Mouse (Mus musculus): Measurements from ENCODE around the gene Gnb3.
"Not testable (repeated sequence)": the region's sequence is repeated elsewhere in the genome, so short reads cannot be mapped to it uniquely, and the experiment has no call there.

The Gnb3 gene

DNA sequence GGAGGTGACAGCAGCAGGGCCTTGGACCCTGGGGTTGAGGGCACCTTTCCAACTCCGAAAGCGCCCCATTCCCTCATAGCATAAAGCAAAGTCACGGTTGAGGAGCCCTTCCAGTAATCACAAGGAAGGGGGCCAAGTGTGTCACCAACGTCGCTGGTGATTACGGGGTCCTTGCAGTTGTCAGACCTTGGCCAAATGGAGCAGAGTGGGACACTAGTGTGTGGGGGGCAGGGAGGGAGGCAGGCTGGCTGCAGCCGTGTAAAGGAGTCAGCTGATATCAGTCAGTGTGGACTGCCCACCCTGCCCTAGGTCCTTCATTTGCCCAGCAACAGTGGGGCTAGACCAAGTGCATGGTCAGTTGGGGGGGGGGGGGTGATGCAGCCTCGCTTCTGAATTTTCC, 25.6 kb downstream of the Gnb3 start:
- DNase-seq, result no peak

DNA sequence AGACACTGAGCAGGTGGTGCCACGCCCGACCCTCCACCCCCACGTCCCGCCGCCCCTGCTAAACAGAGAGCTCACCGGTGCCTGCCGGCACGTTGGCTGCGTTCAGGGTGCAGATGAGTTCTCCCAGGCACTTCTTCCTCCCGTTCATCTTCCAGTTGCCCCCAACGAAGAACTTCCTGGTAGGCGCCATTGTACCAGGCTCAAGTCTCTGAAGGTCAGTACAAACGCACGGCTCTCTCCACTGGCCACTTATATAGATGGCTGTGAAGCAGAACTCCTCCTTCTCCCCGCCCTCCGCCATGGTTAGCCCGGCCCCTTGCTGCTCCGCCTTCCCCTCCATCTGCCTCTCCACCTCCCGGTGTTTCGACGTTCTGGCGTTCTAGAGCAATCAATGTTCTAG, 26.1 kb downstream of the Gnb3 start, which contains the start of gene Tpi1:
Tpi1 (minus strand) TSS at position 364 of the 400 bp plus-strand sequence.
- DNase-seq, result peak; percentile 93

DNA sequence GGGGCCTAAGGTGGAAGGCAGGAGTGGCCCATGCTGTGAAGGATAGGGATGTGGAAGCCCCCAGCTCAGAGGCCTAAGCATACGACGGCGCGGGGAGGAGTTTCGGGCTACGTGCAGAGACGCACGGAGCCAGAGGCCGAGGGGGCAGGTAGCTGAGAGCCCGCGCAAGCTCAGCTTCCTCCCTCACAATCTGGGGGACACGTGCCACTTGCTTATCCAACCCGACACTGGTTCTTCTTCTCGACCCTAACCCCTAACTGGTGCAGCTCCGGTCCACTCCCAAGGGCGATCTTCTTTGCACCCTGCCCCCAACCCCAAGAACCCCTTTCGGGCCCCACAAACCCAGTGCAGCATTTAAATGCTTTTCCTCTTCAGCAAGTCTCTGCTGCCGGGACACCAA, 26.6 kb downstream of the Gnb3 start:
- peak; percentile 72 for DNase-seq

DNA sequence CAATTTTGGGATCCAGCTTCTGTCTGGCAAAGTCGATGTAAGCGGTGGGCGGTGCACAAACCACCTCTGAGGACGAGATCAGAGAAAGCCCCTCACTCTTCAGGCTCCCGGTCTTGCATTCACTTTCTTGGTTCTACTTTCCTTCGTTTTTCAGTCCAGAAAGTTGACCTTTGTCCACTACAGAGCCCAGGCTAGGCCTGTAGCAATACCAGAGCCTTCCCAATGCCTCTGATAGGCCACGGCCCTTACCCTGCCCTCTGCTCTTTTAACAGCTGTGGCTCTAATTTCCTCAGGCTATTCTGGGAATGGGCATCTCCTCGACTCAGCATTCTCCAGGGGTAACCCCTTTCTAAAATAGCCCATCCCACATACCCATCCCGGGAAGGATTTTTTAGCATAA, 27.2 kb downstream of the Gnb3 start:
- peak; percentile 39 for DNase-seq

DNA sequence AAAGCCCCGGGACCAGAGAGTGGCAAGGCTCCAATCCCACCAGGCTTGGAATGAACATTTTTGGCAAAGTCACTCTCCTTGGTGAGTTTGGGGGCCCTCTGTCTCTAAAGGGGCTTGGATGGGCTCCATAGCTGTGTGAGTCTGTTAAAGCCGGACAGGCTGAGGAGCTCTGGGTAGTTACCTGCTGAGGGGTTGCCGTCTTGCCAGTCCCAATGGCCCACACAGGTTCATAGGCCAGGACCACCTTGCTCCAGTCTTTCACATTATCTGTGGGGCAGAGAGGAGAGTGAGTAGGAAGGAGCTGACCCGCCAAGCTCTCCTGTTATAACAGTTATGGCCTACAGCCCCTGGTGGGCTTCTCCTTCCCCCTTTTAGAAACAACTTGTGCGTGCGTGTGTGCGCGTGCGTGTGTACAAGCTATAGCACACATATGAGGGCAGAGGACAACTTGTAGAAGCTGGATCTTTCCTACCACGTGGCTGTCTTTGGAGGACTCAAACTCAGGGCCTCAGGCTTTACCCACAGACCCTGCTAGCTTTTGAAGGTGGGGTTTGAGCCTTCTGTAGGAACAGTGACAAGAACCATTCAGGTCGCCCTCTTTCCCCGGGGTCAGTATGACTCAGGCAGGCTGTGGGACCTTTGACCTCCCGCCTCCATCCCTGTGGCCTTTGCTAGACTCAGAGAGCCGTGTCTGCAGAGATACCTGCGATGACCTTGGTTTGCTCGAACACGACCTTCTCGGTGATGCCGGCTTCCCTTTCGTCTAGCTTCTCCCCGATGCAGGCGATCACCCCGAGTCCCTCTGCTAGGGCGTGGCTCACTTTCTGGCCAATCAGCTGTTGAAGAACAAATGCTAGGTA, 28.1 kb downstream of the Gnb3 start:
- DNase-seq, result peak; percentile 36

DNA sequence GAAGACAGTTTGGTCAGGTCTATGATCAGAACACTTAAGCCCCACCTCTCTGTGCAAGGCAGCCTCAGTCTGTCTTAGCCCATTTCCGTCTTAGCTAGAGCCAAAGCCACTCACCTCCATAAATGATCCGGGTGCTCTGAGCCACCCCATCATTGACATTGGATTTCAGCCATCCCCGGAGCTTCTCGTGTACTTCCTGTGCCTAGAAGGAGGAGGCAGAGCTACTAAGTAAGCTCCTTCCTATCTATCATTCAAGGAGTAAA, 28.7 kb downstream of the Gnb3 start:
- DNase-seq, result no peak

DNA sequence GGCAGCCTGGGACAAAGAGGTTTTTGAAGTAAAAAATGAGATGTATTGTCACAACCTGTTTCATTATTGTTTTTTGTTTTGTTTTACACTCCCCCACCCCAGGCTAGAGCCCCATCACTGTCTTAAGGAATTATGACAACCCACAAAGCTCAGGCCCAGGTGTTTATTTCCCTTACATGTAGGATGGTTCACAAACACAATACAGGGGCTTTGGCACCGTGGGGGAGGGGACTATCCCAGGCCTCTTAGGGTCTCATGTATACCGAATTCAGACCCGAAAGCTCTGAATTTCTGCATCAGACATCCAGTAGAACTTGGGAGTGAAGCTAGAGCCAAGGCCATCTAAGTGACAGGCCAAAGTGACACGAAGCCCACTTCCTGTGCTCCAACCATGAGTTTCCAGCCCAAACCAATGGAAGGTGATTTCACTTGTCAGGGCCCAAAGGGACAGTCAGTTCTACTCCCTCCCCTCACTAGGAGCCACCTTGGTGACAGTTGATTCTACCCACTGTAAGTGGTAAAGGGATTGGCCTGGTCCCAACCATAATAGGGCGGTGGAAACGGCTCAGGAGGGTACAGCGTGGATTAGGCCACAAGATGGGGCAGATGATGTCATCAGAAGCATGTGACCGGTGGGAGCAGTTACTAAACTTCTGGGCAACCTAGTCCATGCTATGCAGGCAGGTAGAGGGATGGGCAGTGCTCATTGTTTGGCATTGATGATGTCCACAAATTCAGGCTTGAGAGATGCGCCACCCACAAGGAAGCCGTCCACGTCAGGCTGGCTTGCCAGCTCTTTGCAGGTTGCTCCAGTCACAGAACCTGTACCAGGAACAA, 29.3 kb downstream of the Gnb3 start:
- peak; percentile 31 for DNase-seq

DNA sequence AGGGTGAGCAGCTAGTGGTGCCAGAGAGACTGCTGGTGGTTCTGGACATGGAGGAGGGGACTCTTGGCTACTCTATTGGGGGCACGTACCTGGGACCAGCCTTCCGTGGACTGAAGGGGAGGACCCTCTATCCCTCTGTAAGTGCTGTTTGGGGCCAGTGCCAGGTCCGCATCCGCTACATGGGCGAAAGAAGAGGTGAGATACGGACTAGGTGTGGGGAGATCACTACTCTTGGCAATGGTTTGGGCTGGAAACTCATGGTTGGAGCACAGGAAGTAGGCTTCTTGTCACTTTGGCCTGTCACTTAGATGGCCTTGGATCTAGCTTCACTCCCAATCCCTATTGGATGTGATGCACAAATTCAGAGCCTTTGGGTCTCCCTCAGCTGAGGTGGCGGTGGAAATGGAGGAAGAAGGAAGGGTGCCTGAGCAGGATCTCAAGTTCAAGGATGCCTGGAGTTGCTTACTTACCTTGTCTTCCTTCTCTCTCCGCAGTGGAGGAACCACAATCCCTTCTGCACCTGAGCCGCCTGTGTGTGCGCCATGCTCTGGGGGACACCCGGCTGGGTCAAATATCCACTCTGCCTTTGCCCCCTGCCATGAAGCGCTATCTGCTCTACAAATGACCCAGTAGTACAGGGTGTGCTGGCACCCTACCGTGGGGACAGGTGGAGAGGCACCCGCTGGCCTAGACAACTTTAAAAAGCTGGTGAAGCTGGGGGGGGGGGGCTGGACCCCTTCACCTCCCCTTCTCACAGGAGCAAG, 30.1 kb downstream of the Gnb3 start:
- peak; percentile 25 for DNase-seq

DNA sequence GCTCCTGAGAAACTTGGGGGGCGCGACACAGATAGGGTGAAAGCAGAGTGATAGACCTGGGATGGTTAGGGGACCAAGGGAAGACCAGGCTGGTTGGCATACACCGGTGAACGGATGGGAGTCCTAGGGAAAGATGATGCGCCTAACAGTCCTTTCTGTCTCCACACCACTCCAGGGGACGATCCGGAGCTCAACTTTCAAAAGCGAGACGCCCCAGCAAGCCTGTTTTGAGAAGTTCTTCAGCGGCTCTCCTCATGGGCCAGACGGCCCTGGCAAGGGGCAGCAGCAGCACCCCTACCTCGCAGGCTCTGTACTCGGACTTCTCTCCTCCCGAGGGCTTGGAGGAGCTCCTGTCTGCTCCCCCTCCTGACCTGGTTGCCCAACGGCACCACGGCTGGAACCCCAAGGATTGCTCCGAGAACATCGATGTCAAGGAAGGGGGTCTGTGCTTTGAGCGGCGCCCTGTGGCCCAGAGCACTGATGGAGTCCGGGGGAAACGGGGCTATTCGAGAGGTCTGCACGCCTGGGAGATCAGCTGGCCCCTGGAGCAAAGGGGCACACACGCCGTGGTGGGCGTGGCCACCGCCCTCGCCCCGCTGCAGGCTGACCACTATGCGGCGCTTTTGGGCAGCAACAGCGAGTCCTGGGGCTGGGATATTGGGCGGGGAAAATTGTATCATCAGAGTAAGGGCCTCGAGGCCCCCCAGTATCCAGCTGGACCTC, 30.9 kb downstream of the Gnb3 start:
- peak; percentile 86 for DNase-seq

DNA sequence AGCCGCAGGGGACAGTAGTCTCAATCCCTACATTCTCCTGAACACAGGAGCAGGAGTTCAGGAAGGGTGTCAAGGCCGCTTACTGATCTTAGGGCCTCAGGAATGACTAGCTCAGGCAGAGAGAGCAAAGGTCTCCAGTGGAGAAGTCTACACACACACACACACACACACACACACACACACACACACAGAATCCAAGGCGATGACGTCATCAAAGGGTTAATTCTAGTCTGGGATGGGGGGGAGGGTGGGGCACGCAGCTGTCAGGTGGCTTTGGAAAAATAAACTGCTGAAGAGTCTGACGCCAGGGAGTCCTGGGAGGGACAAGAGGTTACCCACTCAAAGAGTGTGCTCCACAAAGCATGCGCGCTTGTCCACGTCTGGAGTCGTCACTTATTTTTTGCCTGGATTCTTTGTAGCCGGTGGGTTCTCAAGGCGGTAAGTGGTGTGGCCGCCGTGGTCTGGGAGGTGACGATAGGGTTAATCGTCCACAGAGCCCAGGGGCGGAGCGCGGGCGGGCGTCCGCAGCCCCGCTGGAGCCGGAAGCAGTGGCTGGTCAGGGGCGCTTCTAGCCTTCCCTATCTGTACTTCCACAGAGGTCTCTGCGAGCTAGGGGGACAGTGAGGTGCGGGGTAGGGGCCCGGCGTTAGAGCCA, 31.6 kb downstream of the Gnb3 start, which contains the start of gene Spsb2:
Spsb2 (plus strand) TSS at position 304 of the 655 bp plus-strand sequence.
- DNase-seq, result peak; percentile 66

DNA sequence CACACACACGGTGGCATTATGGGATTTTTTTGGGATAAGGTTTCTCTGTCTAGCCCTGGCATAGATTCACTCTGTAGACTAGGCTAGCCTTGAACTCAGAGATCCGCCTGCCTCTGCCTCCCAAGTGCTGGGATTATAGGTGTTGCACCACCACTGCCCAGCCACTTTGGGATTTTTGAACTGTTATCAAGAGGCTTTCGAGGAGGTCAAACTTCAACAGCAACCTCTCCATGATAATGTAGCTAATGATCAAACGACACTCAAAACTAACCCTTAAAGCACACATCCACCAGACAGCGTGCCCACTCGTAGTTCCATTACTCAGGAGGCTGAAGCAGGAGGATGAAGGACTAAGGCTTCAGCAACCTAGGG, 32.1 kb downstream of the Gnb3 start:
- DNase-seq, result no peak

DNA sequence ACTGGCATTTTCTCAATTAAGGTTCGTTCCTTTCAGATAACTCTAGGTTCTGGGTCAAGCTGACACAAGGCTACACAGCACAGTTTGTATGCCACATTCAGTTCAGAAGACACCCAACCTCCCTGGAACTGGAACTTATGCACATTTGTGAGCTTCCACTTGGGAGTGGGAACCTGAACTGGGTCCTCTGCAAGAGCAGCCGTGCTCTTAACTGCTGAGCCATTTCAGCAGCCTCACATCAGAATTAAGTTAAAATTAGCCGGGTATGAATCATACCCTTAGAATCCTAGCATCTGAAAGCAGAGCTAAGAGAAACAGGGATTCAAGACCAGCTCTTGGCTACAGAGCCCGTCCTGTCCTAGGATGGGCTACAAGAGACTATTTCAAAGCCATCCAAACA, 32.7 kb downstream of the Gnb3 start:
- no peak for DNase-seq

DNA sequence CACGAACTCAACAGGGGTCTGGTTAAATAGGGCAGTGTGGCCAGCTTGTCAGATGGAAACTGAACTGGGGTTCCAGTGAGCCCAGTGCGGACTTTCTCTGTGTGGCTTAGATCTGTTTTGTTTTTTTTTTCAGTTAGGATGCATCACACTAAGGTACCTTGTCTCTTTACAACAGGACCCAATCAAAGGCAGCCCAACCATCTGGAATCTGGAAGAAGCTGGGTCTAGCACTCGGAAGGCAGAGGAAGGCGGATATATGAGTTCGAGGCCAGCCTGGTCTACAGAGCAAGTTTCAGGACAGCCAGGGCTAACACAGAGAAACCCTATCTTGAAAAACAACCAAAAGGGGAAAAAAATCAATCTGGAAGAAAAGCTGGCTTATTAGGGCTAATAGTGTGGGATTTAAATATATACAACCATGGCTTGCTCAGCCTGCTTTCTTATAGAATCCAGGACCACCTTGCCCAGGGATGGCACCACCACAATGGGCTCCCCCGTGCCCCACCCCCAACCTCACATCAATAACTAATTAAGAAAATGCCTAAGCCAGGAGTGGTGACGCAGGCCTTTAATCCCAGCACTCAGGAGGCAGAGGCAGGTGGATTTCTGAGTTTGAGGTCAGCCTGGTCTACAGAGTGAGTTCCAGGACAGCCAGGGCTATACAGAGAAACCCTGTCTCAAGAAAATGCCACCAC, 33.5 kb downstream of the Gnb3 start:
- no peak for DNase-seq

DNA sequence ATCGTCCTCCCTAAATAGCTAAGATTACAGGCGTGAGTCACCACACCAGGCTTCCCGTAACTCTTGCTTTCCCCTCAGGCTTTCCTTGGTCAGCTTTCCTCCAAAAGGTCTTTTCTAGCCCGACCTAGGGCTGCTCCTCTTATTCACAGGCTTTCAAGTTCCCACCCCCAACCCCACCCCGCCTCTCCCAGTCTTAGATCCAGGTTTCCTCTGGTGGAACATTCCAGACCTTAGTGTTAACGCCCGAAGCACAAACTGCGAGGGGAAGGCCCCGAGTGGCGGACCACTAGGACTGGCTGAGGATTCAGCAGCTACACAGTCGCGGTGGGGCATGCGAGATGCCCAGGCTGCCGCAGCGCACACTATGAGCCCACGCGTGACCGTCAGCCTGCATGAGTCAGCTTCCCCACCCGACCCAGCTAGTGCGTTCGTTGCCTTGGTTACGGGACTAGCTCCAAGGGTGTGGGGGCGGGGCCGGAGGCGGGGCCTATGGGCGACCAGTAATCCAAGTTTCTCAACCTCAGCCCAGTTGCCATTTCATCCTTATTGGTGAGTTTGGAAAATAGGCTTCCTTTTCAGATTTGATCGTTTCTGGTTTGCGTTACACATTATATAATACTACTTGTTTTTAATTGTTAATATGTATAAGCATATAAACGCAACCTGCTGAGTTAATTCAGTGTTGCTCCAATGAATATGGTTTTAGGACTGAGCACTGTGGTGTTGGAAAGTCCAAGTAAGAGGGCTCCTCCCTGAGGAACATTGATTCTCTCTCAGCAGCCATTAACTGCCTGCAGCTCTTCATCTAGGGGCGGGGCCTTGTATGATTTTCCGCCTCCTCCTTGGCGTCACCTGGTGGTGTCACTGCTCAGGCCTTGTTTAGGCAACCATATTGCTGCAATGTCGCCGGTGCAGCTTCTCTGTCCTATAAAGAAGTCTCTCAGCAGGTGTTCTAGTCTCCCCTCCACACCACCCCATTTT, 34.4 kb downstream of the Gnb3 start:
- peak; percentile 91 for DNase-seq

DNA sequence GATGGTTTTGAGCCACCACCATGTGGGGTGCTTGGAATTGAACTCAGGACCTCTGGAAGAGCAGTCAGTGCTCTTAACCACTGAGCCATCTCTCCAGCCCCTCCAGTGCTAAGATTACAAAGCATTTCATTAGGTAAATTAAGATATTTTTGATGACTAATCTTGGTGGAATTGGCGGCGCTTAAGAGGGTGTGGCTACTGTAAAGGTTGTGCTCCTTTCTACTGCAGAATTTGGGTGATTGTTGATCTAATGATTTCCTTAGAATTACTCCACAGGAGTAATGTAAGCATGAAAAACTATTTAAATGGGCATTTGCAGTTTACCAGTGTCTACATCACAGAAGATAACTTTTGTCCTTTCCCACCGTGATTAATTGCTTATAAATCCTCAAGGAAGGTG, 35.7 kb downstream of the Gnb3 start:
- no peak for DNase-seq

DNA sequence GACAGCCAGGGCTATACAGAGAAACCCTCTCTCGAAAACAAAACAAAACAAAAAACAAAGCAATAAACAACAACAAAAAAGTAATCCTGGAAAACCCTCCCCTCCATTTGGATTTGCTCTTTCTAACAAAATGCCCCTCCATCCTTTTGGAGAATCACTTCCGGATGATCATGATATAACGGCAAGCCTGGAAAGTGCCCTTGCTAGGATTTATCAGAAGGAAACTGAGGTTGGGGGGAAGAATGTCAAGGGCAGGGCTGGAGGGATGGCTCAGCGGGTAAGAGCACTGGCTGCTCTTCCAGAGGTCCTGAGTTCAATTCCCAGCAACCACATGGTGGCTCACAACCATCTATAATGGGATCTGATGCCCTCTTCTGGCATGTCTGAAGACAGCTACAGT, 36.4 kb downstream of the Gnb3 start:
- DNase-seq, result not testable (repeated sequence)

DNA sequence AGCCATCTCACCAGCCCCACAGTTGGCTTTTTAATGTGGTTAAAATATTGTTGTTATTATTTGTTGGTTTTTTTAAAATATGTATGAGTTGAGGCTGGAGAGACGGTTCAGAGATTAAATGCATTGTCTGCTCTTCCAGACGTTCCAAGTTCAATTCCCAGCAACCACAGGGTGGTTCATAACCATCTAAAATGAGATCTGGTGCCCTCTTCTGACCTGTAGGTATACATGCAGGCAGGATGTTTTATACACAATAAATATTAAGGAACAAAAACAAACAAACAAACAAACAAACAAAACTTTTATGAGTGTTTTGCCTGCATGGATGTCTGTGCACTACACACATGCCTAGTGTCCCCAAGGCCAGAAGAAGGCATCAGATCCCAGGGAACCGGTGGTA, 37.0 kb downstream of the Gnb3 start:
- DNase-seq, result no peak

DNA sequence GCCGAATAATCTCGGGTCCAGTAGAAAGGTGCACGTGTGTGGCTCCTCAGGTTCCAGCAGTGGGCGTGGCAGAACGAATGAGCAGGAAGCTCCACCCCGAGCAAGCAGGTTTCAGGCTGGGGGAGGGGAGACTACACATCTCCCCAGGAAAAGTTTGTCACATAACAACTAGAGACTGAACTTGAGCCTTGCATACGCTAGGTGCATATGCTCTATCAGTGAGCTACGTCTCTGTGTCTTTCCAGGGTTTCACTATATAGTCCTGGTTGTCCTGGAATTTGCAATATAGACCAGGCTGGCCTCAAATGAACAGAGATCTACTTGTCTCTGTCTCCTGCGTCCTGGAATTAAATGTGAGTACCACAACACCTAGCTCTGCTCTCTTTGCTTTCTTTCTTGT, 37.7 kb downstream of the Gnb3 start:
- DNase-seq, result not testable (repeated sequence)

DNA sequence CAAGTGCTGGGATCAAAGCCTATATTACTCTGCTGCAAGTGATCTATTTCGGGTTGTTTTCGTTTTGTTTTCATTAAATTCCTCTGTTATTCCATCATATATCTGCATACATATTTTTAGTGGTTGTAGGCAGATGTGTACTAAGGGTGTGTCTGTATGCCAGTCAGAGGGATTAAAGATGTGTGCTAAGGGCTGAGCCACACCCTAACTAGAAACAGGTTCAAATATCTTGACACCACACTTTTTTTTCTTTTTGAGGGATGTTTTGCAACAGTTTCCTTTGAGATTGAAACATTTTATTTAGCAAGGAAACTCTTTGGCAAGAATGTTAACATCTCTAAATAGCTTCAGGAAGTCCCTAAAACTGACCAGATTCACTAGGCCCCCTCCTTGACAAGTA, 43.9 kb downstream of the Gnb3 start:
- DNase-seq, result no peak

DNA sequence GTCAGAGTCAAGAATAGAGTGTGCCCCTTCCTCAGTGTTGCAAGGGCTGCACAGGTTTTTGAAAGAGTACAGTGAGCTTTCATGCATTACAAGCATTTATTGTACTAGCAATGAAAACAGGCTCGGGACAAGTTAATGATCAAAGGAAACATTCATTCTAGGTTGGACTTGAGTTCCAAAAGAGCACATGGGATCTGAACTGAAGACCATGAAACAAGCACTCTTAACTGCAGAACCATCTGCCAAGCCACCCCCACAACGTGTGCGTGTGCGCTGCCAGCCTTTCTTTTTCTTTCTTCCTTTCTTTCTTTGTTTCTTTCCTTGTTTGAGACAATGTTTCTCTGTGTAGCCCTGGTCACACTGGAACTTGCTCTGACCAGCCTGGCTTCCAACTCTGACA, 44.3 kb downstream of the Gnb3 start:
- DNase-seq, result no peak
